Comparison of ENCODE assay signal across 8 mouse cellular contexts in the genomic region with DNA sequence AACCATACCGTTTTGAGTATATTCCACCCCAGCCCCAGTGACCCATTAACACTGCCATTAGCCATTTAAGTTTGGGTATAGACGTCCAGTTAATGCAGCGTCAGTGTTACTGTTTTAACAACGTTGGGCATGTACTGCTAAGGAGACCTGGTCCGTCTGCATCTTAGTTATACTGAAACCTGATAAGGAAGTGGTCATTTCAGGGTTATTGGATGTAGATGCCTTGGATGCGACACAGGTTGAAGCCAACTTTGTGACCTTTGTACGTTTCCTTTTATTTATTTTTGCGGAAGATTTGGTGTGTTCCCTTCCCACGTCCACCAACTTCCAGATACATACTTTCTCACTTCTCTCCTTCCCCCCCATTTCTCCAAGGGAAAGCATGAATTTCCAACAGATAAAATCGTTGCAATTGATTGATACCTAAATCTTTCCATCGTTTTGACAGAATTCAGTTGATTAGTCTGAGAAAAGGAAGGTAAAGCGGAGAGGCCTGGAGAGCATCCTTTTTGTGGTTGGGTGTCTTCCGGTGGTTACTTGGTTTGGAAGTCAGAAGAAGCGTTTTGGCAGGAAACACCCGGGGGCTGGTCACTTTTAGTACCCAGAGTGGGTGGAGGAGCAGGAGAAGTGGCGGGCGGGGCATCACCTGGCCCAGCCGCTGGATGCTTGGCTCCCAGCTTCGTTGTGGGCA. TPM values are rescaled to one million over a fixed set of nuclear protein-coding genes. Genes with fewer than 3 reads are reported as not detected.
DNase-seq lines count a peak whose midpoint lies in the region; ATAC-seq and TF ChIP-seq lines count a peak whose summit lies in the region.

No protein-coding gene starts in this region.

- peak overlapping the region; percentile 83 for H3K27ac ChIP-seq in kidney, embryonic 14.5 days (ENCODE audit: low read depth, low read length)
- H3K27ac ChIP-seq in bone marrow macrophage, adult 2 months (ENCODE audit: insufficient read depth, low read depth, low read length), result no peak overlapping the region
- peak overlapping the region; percentile 87 for H3K27ac ChIP-seq in hindbrain, postnatal 0 days

- peak overlapping the region; percentile 80 for H3K4me3 ChIP-seq in kidney, embryonic 14.5 days (ENCODE audit: low read length)
- H3K4me3 ChIP-seq in bone marrow macrophage, adult 2 months (ENCODE audit: insufficient read depth, low read length), result peak overlapping the region; percentile 60
- H3K4me3 ChIP-seq in hindbrain, postnatal 0 days (ENCODE audit: low read length), result peak overlapping the region; percentile 78

- no peak for TF ChIP-seq CTCF in bone marrow macrophage, adult 2 months (IDR thresholded peaks at IDR 0.05; ENCODE audit: low read depth, low read length)
- TF ChIP-seq CTCF in hindbrain, postnatal 0 days (IDR thresholded peaks at IDR 0.05; ENCODE audit: low read depth), result no peak

- peak overlapping the region; percentile 68 for H3K9ac ChIP-seq in kidney, embryonic 14.5 days (ENCODE audit: low read depth, low read length)
- peak overlapping the region; percentile 74 for H3K9ac ChIP-seq in hindbrain, postnatal 0 days (replicated peaks; ENCODE audit: low read length)

- no peaks in the 10 kb centered on the region for H3K27me3 ChIP-seq in kidney, embryonic 14.5 days (ENCODE audit: control insufficient read depth, insufficient read depth, low read length)
- H3K27me3 ChIP-seq in hindbrain, postnatal 0 days (ENCODE audit: insufficient read depth, low read length), result no peaks in the 10 kb centered on the region

- peaks cover 13% of the 10 kb centered on the region for H3K4me1 ChIP-seq in kidney, embryonic 14.5 days (ENCODE audit: control insufficient read depth, insufficient read depth, low read length)
- H3K4me1 ChIP-seq in bone marrow macrophage, adult 2 months (ENCODE audit: control insufficient read depth, insufficient read depth, low read length), result peaks cover 41% of the 10 kb centered on the region
- peaks cover 11% of the 10 kb centered on the region for H3K4me1 ChIP-seq in hindbrain, postnatal 0 days (ENCODE audit: insufficient read depth, low read length)

- no peak for DNase-seq in kidney, adult 11 months
- DNase-seq in hindbrain, postnatal 0 days (ENCODE audit: low spot score), result no peak
- no peak for DNase-seq in adrenal gland, postnatal 10 days
- no peak for DNase-seq in spleen, adult 18-20 months

- no peak for TF ChIP-seq POLR2A in bone marrow macrophage, adult 2 months (IDR thresholded peaks at IDR 0.05; ENCODE audit: borderline replicate concordance, low read depth, low read length)

- no peak for ATAC-seq in kidney, embryonic 14.5 days (ENCODE audit: low FRiP score, low TSS enrichment)
- no peak for ATAC-seq in hindbrain, postnatal 0 days
- 0 out of 2 replicates have a peak, but pooled peaks have one; percentile 27 for ATAC-seq in monocyte, adult 5-6 weeks (replicated peaks; ENCODE audit: insufficient number of reproducible peaks, low FRiP score, low TSS enrichment, poor library complexity, severe bottlenecking)
- ATAC-seq in megakaryocyte-erythroid progenitor cell, adult 5-6 weeks (replicated peaks; ENCODE audit: low FRiP score, low TSS enrichment, poor library complexity, severe bottlenecking), result no peak

- H3K9me3 ChIP-seq in kidney, embryonic 14.5 days (ENCODE audit: control insufficient read depth, low read length), result no peaks in the 10 kb centered on the region
- no peaks in the 10 kb centered on the region for H3K9me3 ChIP-seq in hindbrain, postnatal 0 days (ENCODE audit: low read length)

- peak overlapping the region; percentile 79 for H3K4me2 ChIP-seq in kidney, embryonic 14.5 days (replicated peaks; ENCODE audit: low read depth, low read length)
- H3K4me2 ChIP-seq in hindbrain, postnatal 0 days (ENCODE audit: low read depth, low read length), result peak overlapping the region; percentile 79

- WGBS in kidney, embryonic 14.5 days, result 5% methylated on average over 19 of the region's 19 CpGs
- 11% methylated on average over 19 of the region's 19 CpGs for WGBS in hindbrain, postnatal 0 days

- H3K36me3 ChIP-seq in kidney, embryonic 14.5 days (ENCODE audit: control insufficient read depth, insufficient read depth, low read length), result no peaks in the 10 kb centered on the region
- H3K36me3 ChIP-seq in hindbrain, postnatal 0 days (ENCODE audit: insufficient read depth, low read length), result no peaks in the 10 kb centered on the region

RNA-seq across cellular contexts. Expression of a gene that starts 20.4 kb away (rescaled TPM):
- polyA plus RNA-seq in kidney, embryonic 14.5 days (2014; fragmentation: Nextera tagmentation; extraction: Ambion mirVana), result 15.3 and 16.9 TPM in 2 replicates
- polyA plus RNA-seq in bone marrow macrophage, adult 2 months (2012; ENCODE audit: insufficient read depth, insufficient read length, missing spikeins), result 9.7 and 11.4 TPM in 2 replicates
- total RNA-seq in hindbrain, postnatal 0 days (2014; rRNA removed), result 27.6 and 32.6 TPM in 2 replicates
- 22.6 and 22.9 TPM in 2 replicates for polyA plus RNA-seq in hindbrain, postnatal 0 days (2015; fragmentation: Nextera tagmentation; extraction: Ambion mirVana)
- 3.6 to 7.9 TPM (median 4.4 TPM) in 3 replicates for total RNA-seq in monocyte, adult 5-6 weeks (2017)
- 10 to 100 TPM; 14.7 to 15.3 TPM for total RNA-seq in adrenal gland, postnatal 10 days (2021)
- 10.2 and 14.3 TPM in 2 replicates for total RNA-seq in megakaryocyte-erythroid progenitor cell, adult 5-6 weeks (2014; fragmentation: Nextera tagmentation)
- total RNA-seq in megakaryocyte-erythroid progenitor cell, adult 5-6 weeks (2017), result 1.8 and 3.9 TPM in 2 replicates

RNA-seq across cellular contexts. Expression of a gene that starts 34.6 kb away (rescaled TPM):
- 35.2 and 40.1 TPM in 2 replicates for polyA plus RNA-seq in kidney, embryonic 14.5 days (2014; fragmentation: Nextera tagmentation; extraction: Ambion mirVana)
- polyA plus RNA-seq in bone marrow macrophage, adult 2 months (2012; ENCODE audit: insufficient read depth, insufficient read length, missing spikeins), result 18.4 and 19.5 TPM in 2 replicates
- 38.4 and 40.3 TPM in 2 replicates for total RNA-seq in hindbrain, postnatal 0 days (2014; rRNA removed)
- 25.7 and 26.9 TPM in 2 replicates for polyA plus RNA-seq in hindbrain, postnatal 0 days (2015; fragmentation: Nextera tagmentation; extraction: Ambion mirVana)
- total RNA-seq in monocyte, adult 5-6 weeks (2017), result 7.1 to 17.9 TPM (median 16.5 TPM) in 3 replicates
- total RNA-seq in adrenal gland, postnatal 10 days (2021), result 10 to 100 TPM; 30.4 to 35.0 TPM
- total RNA-seq in megakaryocyte-erythroid progenitor cell, adult 5-6 weeks (2014; fragmentation: Nextera tagmentation), result 26.2 and 32.2 TPM in 2 replicates
- 34.9 and 36.6 TPM in 2 replicates for total RNA-seq in megakaryocyte-erythroid progenitor cell, adult 5-6 weeks (2017)

RNA-seq across cellular contexts. Expression of a gene that starts 50.6 kb away (rescaled TPM):
- polyA plus RNA-seq in kidney, embryonic 14.5 days (2014; fragmentation: Nextera tagmentation; extraction: Ambion mirVana), result 68.2 and 111 TPM in 2 replicates
- 0.68 TPM in 1 of 2 replicates, not detected in the other for polyA plus RNA-seq in bone marrow macrophage, adult 2 months (2012; ENCODE audit: insufficient read depth, insufficient read length, missing spikeins)
- total RNA-seq in hindbrain, postnatal 0 days (2014; rRNA removed), result 124 and 130 TPM in 2 replicates
- polyA plus RNA-seq in hindbrain, postnatal 0 days (2015; fragmentation: Nextera tagmentation; extraction: Ambion mirVana), result 79.5 and 88.7 TPM in 2 replicates
- 3.6 to 4.9 TPM (median 3.6 TPM) in 3 replicates for total RNA-seq in monocyte, adult 5-6 weeks (2017)
- total RNA-seq in adrenal gland, postnatal 10 days (2021), result 10 to 100 TPM; 52.2 to 53.0 TPM
- 30.3 and 39.1 TPM in 2 replicates for total RNA-seq in megakaryocyte-erythroid progenitor cell, adult 5-6 weeks (2014; fragmentation: Nextera tagmentation)
- total RNA-seq in megakaryocyte-erythroid progenitor cell, adult 5-6 weeks (2017), result 10.3 and 18.0 TPM in 2 replicates
